Mouse (Mus musculus): ENCODE data around the gene Epn2. TPM values are rescaled to one million over a fixed set of nuclear protein-coding genes. Genes with fewer than 3 reads are reported as not detected.
A peak's percentile ranks its signal among the peaks of the same experiment; 100 is the strongest.

Epn2 gene
- total and polyA plus RNA-seq, 2 experiments from 2014 or later: 74.3 to 74.9 TPM

- no peak for DNase-seq (ENCODE audit: low spot score)
- Histone ChIP-seq H3K27me3 (ENCODE audit: insufficient read depth, low read length) (no peaks in the 10 kb centered on the region), H3K36me3 (ENCODE audit: insufficient read depth, low read length) (no peaks in the 10 kb centered on the region), H3K4me1 (ENCODE audit: insufficient read depth, low read length) (no peaks in the 10 kb centered on the region), H3K27ac (ENCODE audit: low read depth, low read length) (no peak overlapping the region), H3K4me2 (ENCODE audit: low read depth, low read length, poor library complexity, severe bottlenecking) (no peak overlapping the region), H3K9me3 (ENCODE audit: low read length) (no peaks in the 10 kb centered on the region), H3K4me3 (ENCODE audit: low read depth, low read length) (no peak overlapping the region), H3K9ac (replicated peaks; ENCODE audit: low read length, poor library complexity, severe bottlenecking) (no peak overlapping the region)
- 94% methylated on average over 4 of the region's 4 CpGs for WGBS
- TF ChIP-seq CTCF (IDR thresholded peaks at IDR 0.05): no peak
- ATAC-seq (ENCODE audit: low FRiP score): no peak
Observed at GRCm38 (mm10) chr11:61478788-61479187, 100.7 kb downstream of the Epn2 start.

DNA sequence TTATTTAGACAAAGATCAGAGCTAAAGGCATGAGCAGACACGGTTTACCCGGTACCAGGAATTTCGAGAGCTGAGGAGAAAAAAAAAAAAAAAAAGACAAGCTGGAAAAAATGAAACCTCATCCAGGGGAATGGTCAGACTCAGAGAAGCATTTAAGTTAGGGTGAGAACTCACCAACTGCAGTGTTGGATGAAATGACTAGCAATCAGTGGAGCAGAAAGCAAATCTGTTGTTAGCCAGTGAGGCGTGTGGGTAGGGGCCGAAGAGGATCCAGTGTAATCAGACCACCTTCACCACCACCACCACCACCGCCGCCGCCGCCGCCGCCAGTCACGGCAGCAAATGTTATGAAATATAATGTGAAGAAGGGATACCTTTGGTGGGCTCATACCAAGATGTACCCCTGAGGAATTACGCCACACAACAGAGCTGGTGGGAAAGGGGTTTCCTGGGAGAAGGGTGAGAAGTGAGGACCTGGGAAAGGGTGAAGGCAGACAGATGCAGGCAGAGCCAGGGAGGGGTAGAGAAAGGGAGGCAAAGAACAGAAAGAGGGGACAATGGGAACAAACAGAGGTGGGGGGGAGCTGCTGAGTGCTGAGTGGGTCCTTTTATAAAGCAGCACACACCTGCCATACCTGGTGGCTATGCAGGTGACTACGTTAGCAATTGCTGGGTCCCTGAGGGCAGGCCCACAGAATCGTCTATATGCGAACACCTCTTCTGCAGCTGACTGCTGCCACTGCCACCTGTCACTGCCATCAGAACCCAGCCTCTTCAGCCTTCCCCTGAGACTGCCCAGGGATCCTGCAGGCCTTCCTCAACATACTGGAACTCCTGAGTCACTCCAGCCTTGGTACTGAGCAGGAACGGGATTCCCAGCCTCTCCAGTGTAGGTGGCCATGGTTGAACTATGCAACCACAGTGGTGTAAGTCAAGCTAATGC lies 101.7 kb downstream of the Epn2 start:
- Histone ChIP-seq H3K27ac (ENCODE audit: low read depth, low read length) (peak overlapping the region; percentile 32; the same call in 1 of the 2 replicates), H3K9ac (replicated peaks; ENCODE audit: low read length, poor library complexity, severe bottlenecking) (no peak overlapping the region), H3K4me2 (ENCODE audit: low read depth, low read length, poor library complexity, severe bottlenecking) (peak overlapping the region; percentile 30), H3K27me3 (ENCODE audit: insufficient read depth, low read length) (no peaks in the 10 kb centered on the region), H3K4me1 (ENCODE audit: insufficient read depth, low read length) (no peaks in the 10 kb centered on the region), H3K36me3 (ENCODE audit: insufficient read depth, low read length) (no peaks in the 10 kb centered on the region), H3K9me3 (ENCODE audit: low read length) (no peaks in the 10 kb centered on the region), H3K4me3 (ENCODE audit: low read depth, low read length) (peak overlapping the region; percentile 12; the same call in 1 of the 2 replicates)
- no peak for TF ChIP-seq CTCF (IDR thresholded peaks at IDR 0.05)
- ATAC-seq (ENCODE audit: low FRiP score) (no peak), DNase-seq (ENCODE audit: low spot score) (no peak)
- whole genome bisulfite sequencing: 42% methylated on average over 17 of the region's 17 CpGs

GRCm38 (mm10) chr11:61476786-61477382 lies 102.6 kb downstream of the Epn2 start:
- no peaks in the 10 kb centered on the region for H3K27me3 ChIP-seq (ENCODE audit: insufficient read depth, low read length)
- WGBS: 50% methylated on average over 12 of the region's 12 CpGs
- H3K4me2 ChIP-seq (ENCODE audit: low read depth, low read length, poor library complexity, severe bottlenecking): peak overlapping the region; percentile 30
- no peak overlapping the region for H3K9ac ChIP-seq (replicated peaks; ENCODE audit: low read length, poor library complexity, severe bottlenecking)
- no peak for TF ChIP-seq CTCF (IDR thresholded peaks at IDR 0.05)
- H3K4me1 ChIP-seq (ENCODE audit: insufficient read depth, low read length): no peaks in the 10 kb centered on the region
- ATAC-seq (ENCODE audit: low FRiP score) (no peak), DNase-seq (ENCODE audit: low spot score) (peak; percentile 46)
- peak overlapping the region; percentile 12; the same call in 1 of the 2 replicates for H3K4me3 ChIP-seq (ENCODE audit: low read depth, low read length)
- H3K9me3 ChIP-seq (ENCODE audit: low read length): no peaks in the 10 kb centered on the region
- peak overlapping the region; percentile 32; the same call in 1 of the 2 replicates for H3K27ac ChIP-seq (ENCODE audit: low read depth, low read length)
- H3K36me3 ChIP-seq (ENCODE audit: insufficient read depth, low read length): no peaks in the 10 kb centered on the region

- Histone ChIP-seq H3K9ac (replicated peaks; ENCODE audit: low read length, poor library complexity, severe bottlenecking) (no peak overlapping the region), H3K4me1 (ENCODE audit: insufficient read depth, low read length) (no peaks in the 10 kb centered on the region), H3K9me3 (ENCODE audit: low read length) (no peaks in the 10 kb centered on the region), H3K27ac (ENCODE audit: low read depth, low read length) (no peak overlapping the region), H3K4me2 (ENCODE audit: low read depth, low read length, poor library complexity, severe bottlenecking) (no peak overlapping the region), H3K27me3 (ENCODE audit: insufficient read depth, low read length) (no peaks in the 10 kb centered on the region), H3K4me3 (ENCODE audit: low read depth, low read length) (no peak overlapping the region), H3K36me3 (ENCODE audit: insufficient read depth, low read length) (no peaks in the 10 kb centered on the region)
- DNase-seq (ENCODE audit: low spot score) (no peak), ATAC-seq (ENCODE audit: low FRiP score) (no peak)
- no peak for TF ChIP-seq CTCF (IDR thresholded peaks at IDR 0.05)
- 81% methylated on average over 4 of the region's 4 CpGs for WGBS
Observed at GRCm38 (mm10) chr11:61473630-61474029, 105.9 kb downstream of the Epn2 start.

GRCm38 (mm10) chr11:61470880-61471279 lies 108.6 kb downstream of the Epn2 start:
- no peak overlapping the region for H3K4me2 ChIP-seq (ENCODE audit: low read depth, low read length, poor library complexity, severe bottlenecking)
- H3K4me1 ChIP-seq (ENCODE audit: insufficient read depth, low read length): no peaks in the 10 kb centered on the region
- H3K27me3 ChIP-seq (ENCODE audit: insufficient read depth, low read length): no peaks in the 10 kb centered on the region
- no peaks in the 10 kb centered on the region for H3K36me3 ChIP-seq (ENCODE audit: insufficient read depth, low read length)
- ATAC-seq (ENCODE audit: low FRiP score): no peak
- no peak for TF ChIP-seq CTCF (IDR thresholded peaks at IDR 0.05)
- H3K9me3 ChIP-seq (ENCODE audit: low read length): no peaks in the 10 kb centered on the region
- H3K27ac ChIP-seq (ENCODE audit: low read depth, low read length): no peak overlapping the region
- no peak overlapping the region for H3K4me3 ChIP-seq (ENCODE audit: low read depth, low read length)
- no peak overlapping the region for H3K9ac ChIP-seq (replicated peaks; ENCODE audit: low read length, poor library complexity, severe bottlenecking)
- DNase-seq (ENCODE audit: low spot score): no peak

Data from midbrain, postnatal 0 days (tissue).